Mouse (Mus musculus): ENCODE results near the gene Alkbh6.

GRCm38 (mm10) chr7:30362652-30363343 is 54.3 kb downstream of the Alkbh6 start, which contains the start of gene Lrfn3:
- TF ChIP-seq CTCF (IDR thresholded peaks at IDR 0.05; ENCODE audit: low read depth) (no peak), EP300 (IDR thresholded peaks at IDR 0.05; ENCODE audit: low read depth) (no peak)

Data from liver, embryonic 14.5 days (tissue).